Mouse (Mus musculus) heart, adult 2 months (tissue): Measurements from ENCODE around the gene Zfp287. TPM values are rescaled to one million over a fixed set of nuclear protein-coding genes. Genes with fewer than 3 reads are reported as not detected.

Experiments
- DNase-seq, 2 experiments: peaks; one replicate each; pipeline ENCODE4 v3.0.0; 2021
- H3K27ac ChIP-seq: fragments of 200-600 bp; 2 replicates; pipeline ENCODE4 v1.8.1; 2022
- H3K27me3 ChIP-seq: fragments of 200-500 bp; 2 replicates; pipeline ENCODE4 v1.6.1; 2012; ENCODE audit warnings: mild to moderate bottlenecking, low read length, inconsistent platforms, mixed read lengths; ENCODE audit not compliant: control insufficient read depth, insufficient read depth
- H3K36me3 ChIP-seq: fragments of 200-500 bp; 2 replicates; pipeline ENCODE4 v1.6.1; 2012; ENCODE audit warnings: low read length, inconsistent platforms; ENCODE audit not compliant: control insufficient read depth, insufficient read depth
- H3K4me1 ChIP-seq: fragments of 200-500 bp; 2 replicates; pipeline ENCODE4 v1.6.1; 2011; ENCODE audit warnings: low read length; ENCODE audit not compliant: control insufficient read depth, insufficient read depth
- H3K4me3 ChIP-seq: fragments of 200-600 bp; 2 replicates; pipeline ENCODE4 v1.8.1; 2022
- H3K79me2 ChIP-seq: fragments of 200-500 bp; replicated peaks from 2 replicates; pipeline ENCODE4 v1.6.1; 2012; ENCODE audit warnings: mild to moderate bottlenecking, inconsistent platforms, low read length, moderate library complexity, mixed read lengths; ENCODE audit not compliant: control insufficient read depth, insufficient read depth
- H3K9ac ChIP-seq: fragments of 200-500 bp; 2 replicates; pipeline ENCODE4 v1.6.1; 2012; ENCODE audit warnings: low read depth, mild to moderate bottlenecking, control low read depth, inconsistent platforms, low read length, mixed read lengths
- CTCF ChIP-seq: fragments of 200-600 bp; IDR thresholded peaks from 2 replicates; pipeline ENCODE4 v1.8.1; 2022; ENCODE audit warnings: antibody characterized with exemption, mild to moderate bottlenecking, moderate library complexity
- EP300 ChIP-seq: fragments of 200-500 bp; IDR thresholded peaks from 2 replicates; pipeline ENCODE4 v1.6.1; 2011; ENCODE audit warnings: low read depth, low read length, control low read depth; ENCODE audit not compliant: insufficient read depth
- POLR2A ChIP-seq: fragments of 200-500 bp; IDR thresholded peaks from 2 replicates; pipeline ENCODE4 v1.6.1; 2011; ENCODE audit warnings: mild to moderate bottlenecking, low read depth, low read length, control low read depth; ENCODE audit not compliant: insufficient read depth
- WGBS: fragments of 180-500 bp; shearing (Covaris S2); methylation state at CpG from one replicate; pipeline ENCODE4 v1.1.7; 2018; 5-methylcytosine and 5-hydroxymethylcytosine counted together
- intact Hi-C: fragments of 180-260 bp; cut with DNase I; formaldehyde crosslinking; loops from one replicate; pipeline ENCODE4 v1.15.1; 2025
- polyA plus RNA-seq: library from polyadenylated mRNA; depleted of rRNA; stranded (reverse); fragments of >200 nt; gene quantifications from 2 replicates; pipeline ENCODE4 v1.2.3, GENCODE M21; 2012
- total RNA-seq, 2 experiments: library from RNA; stranded (reverse); gene quantifications; 2 replicates each; pipeline ENCODE4 v1.2.3; 2021

The Zfp287 gene
- total and polyA plus RNA-seq, 3 experiments: 1.4 to 2.5 (median 1.9) TPM

DNA sequence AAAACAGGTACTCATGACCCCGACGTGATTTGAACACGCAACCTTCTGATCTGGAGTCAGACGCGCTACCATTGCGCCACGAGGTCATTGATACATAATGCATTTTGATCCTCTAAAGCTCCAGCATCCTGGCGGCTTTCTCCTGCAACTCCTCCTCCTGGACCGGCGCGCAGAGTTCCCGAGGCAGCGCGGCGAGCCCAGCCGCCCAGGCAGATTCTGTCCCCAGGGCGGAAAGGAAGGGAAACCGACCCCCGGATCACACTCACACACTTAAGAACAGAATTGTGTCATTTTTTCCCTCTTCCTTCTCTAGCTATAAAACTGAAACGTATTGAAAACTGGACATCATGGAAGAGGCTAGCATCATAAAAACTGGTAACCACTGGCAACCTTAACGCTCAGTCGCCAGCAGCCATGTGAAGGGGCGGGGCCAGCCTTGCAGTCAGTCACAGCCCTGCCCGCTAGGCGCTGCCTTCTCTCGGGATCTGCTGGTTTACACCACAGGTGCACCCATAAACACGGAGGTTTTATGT lies 14.4 kb upstream of the Zfp287 start:
- intact Hi-C loops: loop anchor here (10.0 kb wide), 2 partner anchors 389 to 419 kb away; no protein-coding TSS in a partner anchor
- Histone ChIP-seq H3K4me3 (peak overlapping the region; percentile 45), H3K27me3 (no peaks in the 10 kb centered on the region; the same call in 1 of the 2 replicates), H3K27ac (no peak overlapping the region), H3K79me2 (no peaks in the 10 kb centered on the region), H3K4me1 (no peaks in the 10 kb centered on the region), H3K9ac (no peak overlapping the region), H3K36me3 (no peaks in the 10 kb centered on the region)
- TF ChIP-seq CTCF: peak; percentile 68
- TF ChIP-seq POLR2A: no peak
- TF ChIP-seq EP300: no peak
- peak; percentile 68 to 79 for DNase-seq
- WGBS: 4% methylated on average over 27 of the region's 27 CpGs

DNA sequence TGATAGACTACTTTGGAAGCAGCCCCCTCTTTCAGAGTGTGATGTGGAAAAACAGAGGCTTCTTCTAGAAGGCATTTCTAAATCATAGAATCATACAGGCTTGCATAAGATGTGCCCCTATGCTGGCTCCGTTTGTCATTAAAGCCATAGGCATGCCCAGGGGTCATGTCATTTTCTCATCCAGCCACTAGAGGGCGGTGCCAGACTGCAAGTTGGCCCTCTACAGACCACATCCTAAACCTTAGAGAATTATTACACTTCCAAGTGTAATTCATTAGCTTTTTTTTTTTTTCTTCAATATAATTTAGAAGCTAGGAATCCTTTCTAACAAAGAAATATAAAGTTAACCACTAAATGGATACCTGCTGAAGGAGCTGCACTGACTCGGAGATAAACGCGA lies 12.4 kb upstream of the Zfp287 start:
- Histone ChIP-seq H3K79me2 (no peaks in the 10 kb centered on the region), H3K36me3 (no peaks in the 10 kb centered on the region), H3K27me3 (no peaks in the 10 kb centered on the region), H3K4me3 (no peak overlapping the region), H3K9ac (no peak overlapping the region), H3K27ac (no peak overlapping the region), H3K4me1 (no peaks in the 10 kb centered on the region)
- TF ChIP-seq POLR2A (no peak), EP300 (0 out of 2 replicates have a peak, but pooled peaks have one; percentile 53), CTCF (peak; percentile 98)
- 50% methylated on average over 5 of the region's 5 CpGs for WGBS
- DNase-seq: peak; percentile 44 to 74
- intact Hi-C loops: loop anchor here (10.0 kb wide), 2 partner anchors 391 to 421 kb away; no protein-coding TSS in a partner anchor

DNA sequence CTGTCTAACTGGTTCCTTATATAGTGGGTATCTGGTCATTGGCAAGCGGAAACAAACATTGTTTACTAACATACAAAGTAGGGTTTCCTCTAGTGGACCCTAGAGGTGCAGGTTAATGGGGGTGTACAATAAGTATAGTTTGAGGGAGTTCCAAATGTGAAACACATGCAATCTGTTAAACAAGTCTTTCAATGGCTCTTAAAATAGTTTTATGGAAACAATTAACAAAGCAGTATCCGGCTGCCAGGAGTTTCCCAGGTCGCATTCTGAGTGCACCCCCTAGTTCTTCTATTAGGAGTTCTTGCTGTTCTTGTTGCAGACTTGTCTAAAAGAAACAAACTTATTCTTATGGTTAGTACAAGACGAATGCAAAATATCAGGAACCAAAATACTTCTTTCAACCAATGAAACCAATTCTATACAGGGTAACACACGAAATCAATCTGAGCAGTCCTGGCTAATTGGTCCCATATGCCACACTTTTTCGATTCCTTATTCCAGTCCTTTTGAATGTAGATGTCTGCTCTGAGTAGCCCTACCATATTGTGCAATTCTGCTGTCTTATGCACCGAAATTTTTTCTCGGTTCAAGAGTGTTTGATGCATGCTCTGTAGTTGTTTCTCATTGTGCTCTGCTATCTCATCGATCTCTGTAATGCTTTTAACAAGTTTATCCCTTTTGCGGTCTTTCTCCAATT lies 10.7 kb upstream of the Zfp287 start:
- no peak for TF ChIP-seq CTCF
- intact Hi-C loops: loop anchor here (10.0 kb wide), 2 partner anchors 392 to 422 kb away; no protein-coding TSS in a partner anchor
- 62% methylated on average over 10 of the region's 10 CpGs for WGBS

DNA sequence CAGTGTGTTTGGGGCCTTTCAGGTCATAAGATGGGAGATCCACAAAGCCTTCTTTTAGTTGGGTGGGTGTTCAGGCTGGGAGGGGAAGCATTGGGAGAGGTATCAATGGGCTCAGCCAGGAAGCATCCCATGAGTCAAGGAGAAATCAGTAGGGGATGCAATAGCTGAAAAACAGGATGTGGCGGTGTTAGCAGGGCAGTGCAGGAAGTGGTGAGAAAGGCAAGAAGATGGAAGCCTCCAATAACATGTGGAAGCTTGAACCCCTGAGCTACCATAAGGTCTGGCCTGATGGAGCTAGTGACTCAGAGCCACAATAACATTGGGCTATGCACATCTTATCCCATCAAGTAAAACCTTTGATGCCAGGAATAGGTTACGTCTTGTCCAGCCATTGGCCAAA lies 9.5 kb upstream of the Zfp287 start:
- intact Hi-C loops: loop anchor here (10.0 kb wide), 2 partner anchors 394 to 424 kb away; no protein-coding TSS in a partner anchor

More for the DNA sequence above, 10.7 kb upstream of the Zfp287 start:
- no peak for DNase-seq
- H3K79me2 ChIP-seq: no peaks in the 10 kb centered on the region
- no peaks in the 10 kb centered on the region for H3K36me3 ChIP-seq
- peak overlapping the region; percentile 29; the same call in 1 of the 2 replicates for H3K27ac ChIP-seq
- H3K4me1 ChIP-seq: no peaks in the 10 kb centered on the region
- no peak overlapping the region for H3K4me3 ChIP-seq
- H3K27me3 ChIP-seq: no peaks in the 10 kb centered on the region
- H3K9ac ChIP-seq: no peak overlapping the region

DNA sequence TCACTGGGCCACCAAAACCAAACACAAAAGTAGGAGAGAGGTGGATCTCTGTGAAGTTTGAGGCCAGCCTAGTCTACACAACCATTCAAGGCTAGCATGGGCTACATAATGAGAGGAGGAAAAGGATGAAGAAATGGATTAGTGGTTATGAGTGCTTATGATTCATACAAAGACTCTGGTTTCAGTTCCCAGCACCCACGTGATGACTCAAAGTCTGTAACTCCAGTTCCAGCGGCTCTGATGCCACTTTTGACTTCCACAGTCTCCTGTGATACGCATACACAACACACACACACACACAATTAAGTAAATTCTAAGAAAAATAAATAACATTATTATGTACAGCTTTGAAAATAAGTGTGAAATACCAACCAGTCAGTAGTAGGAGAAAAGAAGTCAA lies 960 bp upstream of the Zfp287 start:
- Histone ChIP-seq H3K36me3 (no peaks in the 10 kb centered on the region), H3K27me3 (no peaks in the 10 kb centered on the region; the same call in 1 of the 2 replicates), H3K9ac (no peak overlapping the region), H3K4me1 (no peaks in the 10 kb centered on the region; the same call in none of the 2 replicates), H3K79me2 (no peaks in the 10 kb centered on the region), H3K4me3 (no peak overlapping the region), H3K27ac (no peak overlapping the region)
- TF ChIP-seq POLR2A: no peak
- no peak for TF ChIP-seq EP300
- TF ChIP-seq CTCF: no peak
- no peak for DNase-seq
- 71% methylated on average over 3 of the region's 3 CpGs for WGBS
- intact Hi-C loops: no loop called here

More for the DNA sequence above, 9.5 kb upstream of the Zfp287 start:
- Histone ChIP-seq H3K9ac (no peak overlapping the region), H3K4me1 (no peaks in the 10 kb centered on the region), H3K27ac (no peak overlapping the region), H3K79me2 (no peaks in the 10 kb centered on the region), H3K27me3 (no peaks in the 10 kb centered on the region), H3K36me3 (no peaks in the 10 kb centered on the region), H3K4me3 (no peak overlapping the region)
- TF ChIP-seq CTCF: no peak
- no peak for TF ChIP-seq POLR2A
- no peak for TF ChIP-seq EP300
- no peak for DNase-seq
- WGBS: 93% methylated on average over 2 of the region's 2 CpGs

DNA sequence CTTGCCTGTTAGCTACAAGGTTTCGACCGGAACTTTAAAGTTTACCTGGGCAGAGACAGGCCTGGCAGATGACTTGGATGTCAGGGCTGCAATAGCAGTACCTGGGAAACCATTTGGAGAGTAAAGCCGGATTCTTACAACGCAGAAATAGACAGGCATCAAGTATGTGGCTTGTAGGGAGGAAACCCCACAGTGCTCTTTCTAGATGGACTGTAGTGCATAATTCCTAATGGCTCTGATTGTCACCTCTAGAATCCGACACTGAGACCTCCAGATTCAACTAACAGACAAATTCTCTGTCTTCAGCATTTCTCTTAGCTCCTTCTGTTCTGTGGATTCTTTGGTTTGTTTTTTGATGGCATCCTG lies 300 bp upstream of the Zfp287 start:
- peak overlapping the region; percentile 70 for H3K4me3 ChIP-seq
- TF ChIP-seq POLR2A (no peak), EP300 (no peak), CTCF (no peak)
- H3K36me3 ChIP-seq: no peaks in the 10 kb centered on the region
- 28% methylated on average over 5 of the region's 5 CpGs for WGBS
- H3K27ac ChIP-seq: peak overlapping the region; percentile 79; the same call in 1 of the 2 replicates
- no peak overlapping the region for H3K9ac ChIP-seq
- H3K79me2 ChIP-seq: no peaks in the 10 kb centered on the region
- intact Hi-C loops: no loop called here
- no peaks in the 10 kb centered on the region; the same call in none of the 2 replicates for H3K4me1 ChIP-seq
- DNase-seq: no peak
- no peaks in the 10 kb centered on the region; the same call in 1 of the 2 replicates for H3K27me3 ChIP-seq
